Mouse (Mus musculus) CH12.LX (cell line): Measurements from ENCODE around the gene Ascl5.

Experiments
- CTCF ChIP-seq, 2 experiments: IDR thresholded peaks in 1 of 2; conservative IDR thresholded peaks in 1 of 2; 2 replicates each; pipeline ENCODE4 v1.5.1; 2011 to 2012; ENCODE audit warnings: low read depth in 2 of 2, low read length in 2 of 2, improper control_type of control experiment in 1 of 2, inconsistent platforms in 1 of 2, mild to moderate bottlenecking in 1 of 2, moderate library complexity in 1 of 2
- EP300 ChIP-seq: IDR thresholded peaks from 2 replicates; pipeline ENCODE4 v1.6.1; 2011; ENCODE audit warnings: low read length, improper control_type of control experiment
- JUND ChIP-seq: conservative IDR thresholded peaks from 2 replicates; pipeline ENCODE4 v1.6.1; 2011; ENCODE audit warnings: low read depth, low read length, improper control_type of control experiment
- TCF12 ChIP-seq: IDR thresholded peaks from 2 replicates; pipeline ENCODE4 v1.6.1; 2014; ENCODE audit warnings: low read depth, mild to moderate bottlenecking, inconsistent platforms, low read length, improper control_type of control experiment

GRCm38 (mm10) chr1:136055771-136056170 lies 5.2 kb downstream of the Ascl5 start:
- no peak for TF ChIP-seq JUND
- TF ChIP-seq CTCF (conservative IDR thresholded peaks at IDR 0.05 in 1 of 2, IDR thresholded peaks at IDR 0.05 in 1 of 2; ENCODE audit: low read depth in 2 of 2, low read length in 2 of 2) = no peak
- TF ChIP-seq EP300 = no peak
- no peak for TF ChIP-seq TCF12
